Mouse (Mus musculus): ENCODE measurements around the gene Tsga13. TPM values are rescaled to one million over a fixed set of nuclear protein-coding genes. Genes with fewer than 3 reads are reported as not detected.

Gene Tsga13
- 0.59 and 0.84 TPM in 2 replicates for polyA plus RNA-seq (2015; fragmentation: Nextera tagmentation; extraction: Ambion mirVana)

DNA sequence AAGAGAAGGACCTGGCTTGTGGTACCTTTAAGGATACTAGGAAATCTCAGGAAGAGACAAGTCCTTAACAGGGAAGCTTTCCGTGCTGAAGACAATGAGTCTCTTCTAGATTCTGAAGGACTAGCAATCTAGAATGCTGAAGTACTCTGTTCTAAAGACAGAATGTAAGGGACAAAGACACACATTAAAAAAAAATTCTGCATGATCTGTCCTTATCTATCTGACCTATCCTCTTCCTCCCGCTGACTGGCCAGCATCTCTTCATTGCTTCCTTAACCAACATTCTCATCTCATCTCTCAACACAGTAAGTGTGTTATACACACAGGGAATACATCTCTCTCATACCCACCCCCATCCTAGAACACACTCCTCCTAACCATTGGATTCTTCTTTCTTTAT, at the start of gene Tsga13:
TSS of gene Tsga13 (minus strand) at position 101 of the 400 bp plus-strand sequence.

DNA sequence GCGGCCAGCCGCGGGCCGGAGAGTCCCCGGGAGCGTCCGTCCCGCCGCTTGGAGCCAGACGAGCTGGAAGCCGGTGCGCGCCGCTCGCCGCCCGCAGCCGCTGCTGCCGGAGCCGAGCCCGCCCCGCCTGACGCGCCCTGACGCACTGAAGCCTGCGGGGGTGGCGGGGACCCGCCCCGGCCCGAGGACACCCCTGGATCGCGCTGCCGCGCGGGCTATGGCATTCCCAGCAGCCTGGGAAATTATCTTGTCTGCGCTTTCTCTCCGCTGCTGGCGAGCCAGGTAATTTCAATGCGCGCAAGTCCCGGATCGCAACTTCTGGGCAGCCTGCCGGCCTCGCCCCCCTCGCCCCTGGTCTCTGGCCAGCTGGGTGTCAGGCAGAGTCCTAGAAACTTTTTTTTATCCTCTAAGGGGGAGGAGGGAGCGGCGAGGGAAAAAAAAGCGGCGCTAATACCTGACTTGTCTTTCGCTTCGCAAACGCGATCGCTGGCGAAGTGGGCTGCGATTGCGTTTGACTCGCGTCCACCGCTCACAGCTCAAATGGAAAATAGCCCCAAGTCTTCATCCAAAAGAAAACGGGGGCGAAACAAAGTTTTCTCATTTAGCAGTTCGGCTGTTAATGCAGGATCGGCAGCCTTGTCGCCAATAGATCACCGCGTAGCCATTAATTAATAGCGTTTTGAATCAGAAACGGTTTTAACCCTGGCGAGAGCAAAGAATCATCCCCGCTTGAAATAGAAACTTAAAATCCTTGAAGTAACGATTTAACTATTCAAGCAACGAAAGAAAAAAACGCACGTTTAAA, 43.6 kb upstream of the Tsga13 start, which contains the start of gene Klf14:
TSS of gene Klf14 (minus strand) at position 343 of the 805 bp plus-strand sequence.

DNA sequence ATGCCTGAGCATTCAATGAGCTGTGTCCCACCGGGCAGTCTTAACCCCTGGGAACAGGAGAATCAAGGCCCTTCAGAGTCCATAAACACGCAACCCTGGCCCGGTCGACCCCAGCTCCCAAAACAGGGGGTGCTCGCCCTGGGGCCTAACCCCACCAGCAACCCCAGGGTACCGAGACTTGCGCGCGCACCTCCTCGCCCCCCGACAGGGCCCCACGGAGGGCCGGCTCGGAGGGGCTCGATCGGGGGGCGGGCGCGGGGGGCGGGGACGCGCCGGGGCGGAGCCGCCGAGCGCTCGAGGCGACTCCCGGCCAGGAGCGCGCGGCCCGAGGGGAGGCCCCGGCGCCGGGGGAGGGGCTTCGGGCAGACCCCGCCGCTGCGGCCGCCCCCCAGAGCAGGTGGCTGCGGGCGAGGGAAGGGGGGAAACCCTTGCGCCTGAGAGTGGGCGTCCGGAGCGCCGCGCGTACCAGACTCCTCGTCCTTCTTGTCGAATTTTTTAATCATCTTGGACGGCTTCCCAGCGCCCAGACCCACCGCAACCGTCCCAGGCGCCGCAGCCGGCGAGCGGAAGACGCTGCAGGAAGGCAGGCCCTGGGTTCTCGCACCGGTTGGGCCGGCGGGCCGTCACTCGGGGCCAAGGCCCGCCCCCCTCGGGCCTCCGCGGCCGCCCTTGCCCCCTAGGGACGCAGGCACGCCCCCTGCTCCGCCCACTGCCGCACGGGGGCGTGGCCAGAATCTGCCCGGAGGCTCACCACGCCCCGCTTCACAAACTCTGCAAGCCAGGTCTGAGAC, 19.0 kb downstream of the Tsga13 start, which contains the start of gene Copg2:
TSS of gene Copg2 (minus strand) at position 600 of the 791 bp plus-strand sequence.

Other genes starting within 250 kb of the Tsga13 start
- 7.9 and 13.4 TPM in 2 replicates for gene Cep41, start 221.8 kb downstream of the Tsga13 start, polyA plus RNA-seq (2015; fragmentation: Nextera tagmentation; extraction: Ambion mirVana)
- gene Mest, start 192.0 kb downstream of the Tsga13 start, polyA plus RNA-seq (2015; fragmentation: Nextera tagmentation; extraction: Ambion mirVana): 575 TPM in 2 replicates
- gene Copg2, start 18.8 kb downstream of the Tsga13 start, polyA plus RNA-seq (2015; fragmentation: Nextera tagmentation; extraction: Ambion mirVana): 22.7 and 26.1 TPM in 2 replicates
- 3.9 and 4.7 TPM in 2 replicates for gene Klf14, start 43.5 kb upstream of the Tsga13 start, polyA plus RNA-seq (2015; fragmentation: Nextera tagmentation; extraction: Ambion mirVana)

Measured in adrenal gland, postnatal 0 days (tissue).